Mouse (Mus musculus) stomach, embryonic 16.5 days (tissue): ENCODE results near the gene Sh3bp2. TPM values are rescaled to one million over a fixed set of nuclear protein-coding genes. Genes with fewer than 3 reads are reported as not detected.
"Not testable (repeated sequence)": the region's sequence is repeated elsewhere in the genome, so short reads cannot be mapped to it uniquely, and the experiment has no call there.

Experiments
- ATAC-seq: fragments of 200-750 bp; cut with Nextera tagmentation; 2 replicates; pipeline ENCODE4 v1.8.0; 2017; ENCODE audit warnings: moderate number of reproducible peaks, moderate TSS enrichment; ENCODE audit not compliant: insufficient read depth, low FRiP score
- H3K27ac ChIP-seq: fragments of 300-500 bp; sonication (generic); 2 replicates; pipeline ENCODE4 v1.5.1; 2014; ENCODE audit warnings: low read length
- H3K27me3 ChIP-seq: fragments of 300-500 bp; sonication (generic); 2 replicates; pipeline ENCODE4 v1.6.1; 2014; ENCODE audit warnings: low read length, control low read depth, mixed read lengths; ENCODE audit not compliant: control insufficient read depth, insufficient read depth
- H3K36me3 ChIP-seq: fragments of 300-500 bp; sonication (generic); 2 replicates; pipeline ENCODE4 v1.6.1; 2014; ENCODE audit warnings: low read length; ENCODE audit not compliant: control insufficient read depth, insufficient read depth
- H3K4me1 ChIP-seq: fragments of 300-500 bp; sonication (generic); 2 replicates; pipeline ENCODE4 v1.6.1; 2014; ENCODE audit warnings: low read length, control low read depth, mixed read lengths; ENCODE audit not compliant: control insufficient read depth, insufficient read depth
- H3K4me2 ChIP-seq: fragments of 300-500 bp; sonication (generic); 2 replicates; pipeline ENCODE4 v1.6.1; 2014; ENCODE audit warnings: low read depth, low read length, mixed read lengths
- H3K4me3 ChIP-seq: fragments of 300-500 bp; sonication (generic); replicated peaks from 2 replicates; pipeline ENCODE4 v1.5.1; 2014; ENCODE audit warnings: mild to moderate bottlenecking, low read length
- H3K9ac ChIP-seq: fragments of 300-500 bp; sonication (generic); 2 replicates; pipeline ENCODE4 v1.6.1; 2014; ENCODE audit warnings: low read length
- H3K9me3 ChIP-seq: fragments of 300-500 bp; sonication (generic); replicated peaks from 2 replicates; pipeline ENCODE4 v1.6.1; 2016; ENCODE audit warnings: low read length, control low read depth; ENCODE audit not compliant: control insufficient read depth
- WGBS: fragments of 180-500 bp; shearing (Covaris S2); extraction: QIAGEN DNeasy Blood & Tissue Kit; methylation state at CpG from one replicate; pipeline ENCODE4 v1.1.7; 2014; 5-methylcytosine and 5-hydroxymethylcytosine counted together
- polyA plus RNA-seq: library from polyadenylated mRNA; unstranded; fragments of >200 nt; fragmentation: Nextera tagmentation; extraction: Ambion mirVana; gene quantifications from 2 replicates; pipeline ENCODE4 v1.2.1, GENCODE M21; 2015

Sh3bp2 gene
- polyA plus RNA-seq, 1 experiment from 2014 or later: 5.8 TPM

GRCm38 (mm10) chr5:34572568-34572967, 46.9 kb downstream of the Sh3bp2 start:
- WGBS: 46% methylated on average over 4 of the region's 4 CpGs
- not testable (repeated sequence) for H3K27me3 ChIP-seq, ATAC-seq, H3K9me3 ChIP-seq, H3K36me3 ChIP-seq, H3K4me3 ChIP-seq
- Histone ChIP-seq H3K4me1 (peaks cover 18% of the 10 kb centered on the region), H3K9ac (peak overlapping the region; percentile 81), H3K27ac (peak overlapping the region; percentile 95), H3K4me2 (0 out of 2 replicates have a peak overlapping the region, but pooled peaks have one; percentile 66)

GRCm38 (mm10) chr5:34573268-34574221, 47.9 kb downstream of the Sh3bp2 start, which contains the start of gene Add1:
Gene Add1, plus strand, starts transcription at chr5:34573664.
- Histone ChIP-seq H3K9ac (peak within 1 kb of the TSS; percentile 99), H3K27ac (peak within 1 kb of the TSS; percentile 95), H3K9me3 (no peaks in the 10 kb centered on the region), H3K4me1 (peaks cover 18% of the 10 kb centered on the region), H3K4me3 (peak within 1 kb of the TSS; percentile 88), H3K4me2 (peak within 1 kb of the TSS; percentile 84), H3K36me3 (no peaks in the 10 kb centered on the region), H3K27me3 (no peaks in the 10 kb centered on the region)
- under 1% methylated on average over 73 of the region's 84 CpGs for WGBS
- peak; percentile 100 for ATAC-seq

- Histone ChIP-seq H3K27me3 (no peaks in the 10 kb centered on the region), H3K4me3 (peak overlapping the region; percentile 88), H3K27ac (peak overlapping the region; percentile 94), H3K9me3 (no peaks in the 10 kb centered on the region), H3K36me3 (no peaks in the 10 kb centered on the region), H3K4me1 (peaks cover 18% of the 10 kb centered on the region), H3K9ac (peak overlapping the region; percentile 99), H3K4me2 (peak overlapping the region; percentile 84)
- WGBS: 27% methylated on average over 10 of the region's 10 CpGs
- ATAC-seq: no peak
Measured at GRCm38 (mm10) chr5:34574721-34575120, 49.1 kb downstream of the Sh3bp2 start.

- H3K4me1 ChIP-seq: peaks cover 18% of the 10 kb centered on the region
- WGBS: 86% methylated on average over 1 of the region's 1 CpGs
Measured at GRCm38 (mm10) chr5:34576286-34576685, 50.6 kb downstream of the Sh3bp2 start.

GRCm38 (mm10) chr5:34578038-34578655, 52.5 kb downstream of the Sh3bp2 start:
- no peak for ATAC-seq
- Histone ChIP-seq H3K36me3 (no peaks in the 10 kb centered on the region), H3K27me3 (no peaks in the 10 kb centered on the region), H3K9me3 (no peaks in the 10 kb centered on the region), H3K4me1 (peaks cover 26% of the 10 kb centered on the region), H3K27ac (no peak overlapping the region), H3K4me2 (no peak overlapping the region), H3K4me3 (no peak overlapping the region), H3K9ac (no peak overlapping the region)
- WGBS: 94% methylated on average over 7 of the region's 7 CpGs

More at GRCm38 (mm10) chr5:34576286-34576685, 50.6 kb downstream of the Sh3bp2 start:
- Histone ChIP-seq H3K4me3 (no peak overlapping the region), H3K36me3 (no peaks in the 10 kb centered on the region), H3K27me3 (no peaks in the 10 kb centered on the region), H3K9ac (no peak overlapping the region), H3K4me2 (no peak overlapping the region), H3K9me3 (no peaks in the 10 kb centered on the region), H3K27ac (no peak overlapping the region)
- no peak for ATAC-seq

GRCm38 (mm10) chr5:34579377-34579776, 53.7 kb downstream of the Sh3bp2 start:
- Histone ChIP-seq H3K4me2 (no peak overlapping the region), H3K4me3 (no peak overlapping the region), H3K27ac (no peak overlapping the region), H3K9ac (no peak overlapping the region), H3K4me1 (peaks cover 25% of the 10 kb centered on the region), H3K36me3 (no peaks in the 10 kb centered on the region), H3K9me3 (no peaks in the 10 kb centered on the region), H3K27me3 (no peaks in the 10 kb centered on the region)
- 33% methylated on average over 3 of the region's 3 CpGs for WGBS
- no peak for ATAC-seq

- not testable (repeated sequence) for H3K36me3 ChIP-seq, H3K4me3 ChIP-seq, H3K27me3 ChIP-seq, H3K9ac ChIP-seq, H3K9me3 ChIP-seq
- H3K4me2 ChIP-seq: peak overlapping the region; percentile 24
- H3K27ac ChIP-seq: peak overlapping the region; percentile 75
- ATAC-seq: peak; percentile 87
- WGBS: 17% methylated on average over 10 of the region's 10 CpGs
- peaks cover 13% of the 10 kb centered on the region for H3K4me1 ChIP-seq
Measured at GRCm38 (mm10) chr5:34581671-34582313, 56.2 kb downstream of the Sh3bp2 start.

- Histone ChIP-seq H3K36me3 (no peaks in the 10 kb centered on the region), H3K27ac (peak overlapping the region; percentile 75), H3K9ac (no peak overlapping the region), H3K4me3 (no peak overlapping the region), H3K4me2 (peak overlapping the region; percentile 24), H3K27me3 (no peaks in the 10 kb centered on the region), H3K4me1 (peaks cover 16% of the 10 kb centered on the region), H3K9me3 (no peaks in the 10 kb centered on the region)
- WGBS: 64% methylated on average over 5 of the region's 5 CpGs
- no peak for ATAC-seq
Measured at GRCm38 (mm10) chr5:34582314-34582675, 56.7 kb downstream of the Sh3bp2 start.

- H3K27me3 ChIP-seq: no peaks in the 10 kb centered on the region
- H3K27ac ChIP-seq: no peak overlapping the region
- H3K9me3 ChIP-seq: no peaks in the 10 kb centered on the region
- H3K9ac ChIP-seq: no peak overlapping the region
- 77% methylated on average over 5 of the region's 5 CpGs for WGBS
- H3K4me3 ChIP-seq: no peak overlapping the region
- H3K36me3 ChIP-seq: no peaks in the 10 kb centered on the region
- no peak for ATAC-seq
- H3K4me1 ChIP-seq: peaks cover 21% of the 10 kb centered on the region
- no peak overlapping the region for H3K4me2 ChIP-seq
Measured at GRCm38 (mm10) chr5:34585216-34585615, 59.6 kb downstream of the Sh3bp2 start.
